Mouse (Mus musculus): ENCODE data around the gene Hcn1.

DNA sequence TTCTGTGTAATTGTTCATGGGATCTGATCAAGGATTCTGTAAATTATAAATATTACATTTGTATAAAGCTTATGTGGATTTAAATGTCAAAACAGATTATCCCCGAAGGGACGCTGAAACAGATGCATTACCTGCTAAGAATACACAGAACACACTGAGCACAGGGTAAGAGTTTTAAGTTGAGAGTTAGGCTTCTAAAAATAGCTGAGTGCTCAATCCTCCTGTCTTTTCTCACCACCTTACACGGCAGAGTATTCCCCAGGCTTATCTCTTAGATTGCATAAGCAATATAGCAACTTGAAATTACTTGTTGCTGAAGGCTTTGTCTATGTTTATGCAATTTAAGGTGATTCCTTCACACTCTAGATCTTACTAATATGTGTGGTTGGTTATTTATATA lies 256.3 kb downstream of the Hcn1 start:
- TF ChIP-seq CTCF (IDR thresholded peaks at IDR 0.05; ENCODE audit: insufficient read depth, low read depth, low read length) (no peak), POLR2A (IDR thresholded peaks at IDR 0.05; ENCODE audit: insufficient read depth, low read depth, low read length) (no peak)
